Mouse (Mus musculus): ENCODE measurements around the gene Coq8b.

The Coq8b gene

GRCm38 (mm10) chr7:27307551-27307950 lies 74.7 kb downstream of the Coq8b start:
- DNase-seq (ENCODE audit: low spot score): no peak
